Mouse (Mus musculus) adipocyte (in vitro differentiated cells): Measurements from ENCODE around the gene Errfi1.

ENCODE experiments used
- DNase-seq: peaks from one replicate; pipeline ENCODE4 v3.0.0-alpha.2; 2016; ENCODE audit warnings: low spot score

The Errfi1 gene

DNA sequence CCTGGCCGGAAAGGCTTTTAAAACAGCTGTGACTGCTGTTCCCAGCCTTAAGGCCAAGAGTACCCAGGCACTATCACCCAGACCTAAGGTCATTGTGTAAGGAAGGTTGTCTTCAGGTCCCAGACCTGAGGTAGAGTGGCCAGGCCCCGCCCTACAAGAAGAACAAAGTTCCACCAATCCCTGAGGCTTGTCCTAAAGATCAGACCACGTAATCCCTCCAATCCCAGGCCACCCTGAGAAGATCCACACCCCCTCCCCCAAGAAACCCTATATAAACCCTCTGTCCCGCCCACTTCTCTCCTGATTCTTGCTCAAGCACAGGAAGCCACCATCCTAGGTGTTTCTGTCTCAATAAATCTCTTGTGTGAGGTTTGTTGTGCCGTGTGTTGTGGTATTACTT is 26.6 kb downstream of the Errfi1 start:
- no peak for DNase-seq

DNA sequence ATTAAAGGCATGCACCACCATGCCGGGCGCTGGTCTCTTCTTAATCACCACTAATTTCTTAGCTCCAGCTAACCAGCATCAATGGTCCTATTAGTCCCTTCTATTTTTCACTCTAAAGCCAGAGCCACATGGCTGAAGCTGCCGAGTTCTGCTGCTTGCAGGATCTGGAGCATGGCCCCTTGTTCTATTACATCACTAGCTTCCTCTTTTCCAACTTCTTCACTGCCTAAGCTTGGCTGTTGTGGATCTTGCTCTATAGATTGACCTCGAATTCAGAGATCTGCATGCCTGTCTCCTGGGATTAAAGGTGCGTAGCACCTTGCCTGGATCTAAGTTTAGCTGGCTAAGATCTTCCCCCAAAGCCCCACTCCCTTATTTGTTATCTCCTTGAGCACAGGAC is 28.9 kb downstream of the Errfi1 start:
- DNase-seq = no peak

DNA sequence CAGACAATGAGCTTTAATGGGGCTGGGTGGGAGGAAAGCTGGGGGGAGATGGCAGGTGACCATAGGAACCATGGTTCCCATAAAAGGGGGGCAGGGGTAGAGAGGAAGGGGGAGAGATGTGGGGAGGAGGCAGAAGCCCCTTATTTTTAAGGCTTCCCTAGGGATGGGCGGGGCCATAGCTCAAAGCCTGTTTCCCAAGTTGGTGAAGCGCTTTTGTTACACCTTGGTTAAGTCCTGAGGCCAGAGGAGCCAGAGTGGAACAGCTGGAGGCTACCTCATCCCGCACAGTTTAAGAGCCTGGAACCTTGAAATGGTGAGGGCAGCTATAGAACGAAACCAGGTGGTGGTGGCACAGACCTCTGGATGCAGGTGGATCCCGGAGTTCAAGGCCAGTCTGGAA is 34.2 kb downstream of the Errfi1 start:
- no peak for DNase-seq

DNA sequence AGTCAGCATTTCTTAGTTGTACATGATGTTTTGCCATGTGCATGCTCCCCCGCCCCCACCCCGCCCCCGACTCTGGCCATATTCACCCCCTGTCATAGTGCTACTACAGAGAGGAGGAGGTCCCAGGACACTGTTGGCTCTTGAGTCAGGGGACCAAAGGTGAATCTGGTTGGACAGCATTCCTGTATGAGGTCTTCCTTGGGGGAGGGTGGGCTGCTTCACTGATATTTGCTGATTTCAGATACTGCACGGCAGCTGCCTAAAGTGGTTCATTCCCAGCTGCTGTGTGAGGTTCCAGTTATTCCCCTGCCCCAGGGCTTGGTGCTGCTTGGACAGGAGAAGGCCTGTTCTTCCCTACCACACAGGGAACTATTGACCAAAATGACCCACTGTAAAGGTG is 34.8 kb downstream of the Errfi1 start:
- DNase-seq = no peak

DNA sequence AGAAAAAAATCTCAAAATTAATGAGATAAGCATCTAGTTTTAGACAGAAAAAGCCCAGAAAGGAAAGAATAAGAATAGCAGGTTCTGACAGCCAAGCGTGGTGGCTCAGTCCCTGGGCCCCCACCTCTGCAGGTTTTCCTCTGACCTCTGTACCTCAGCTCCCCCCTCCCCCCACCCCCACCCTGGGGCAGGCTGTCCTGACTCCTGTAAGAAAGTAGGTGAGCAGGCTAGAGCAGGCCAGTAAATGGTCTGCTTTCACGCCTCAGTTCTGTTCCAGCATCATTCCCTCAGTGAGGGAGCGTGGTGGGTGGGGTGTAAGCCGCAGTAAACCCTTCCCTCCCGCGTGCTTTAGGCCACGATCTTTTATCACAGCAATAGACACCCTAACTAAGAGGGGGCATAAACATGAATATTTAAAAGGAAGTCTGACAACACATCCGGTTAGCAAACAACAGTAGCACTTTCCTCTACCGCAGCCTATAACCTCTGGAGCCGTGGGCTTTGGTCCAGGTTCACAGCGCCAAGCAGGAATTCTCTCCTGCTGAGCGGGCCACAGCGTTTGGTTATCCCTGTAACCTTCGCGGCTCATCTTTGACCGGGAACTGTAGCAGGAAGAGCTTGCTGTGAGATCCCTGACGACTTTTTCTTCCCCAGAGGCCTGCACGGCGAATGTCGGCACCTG is 35.7 kb downstream of the Errfi1 start:
- no peak for DNase-seq

DNA sequence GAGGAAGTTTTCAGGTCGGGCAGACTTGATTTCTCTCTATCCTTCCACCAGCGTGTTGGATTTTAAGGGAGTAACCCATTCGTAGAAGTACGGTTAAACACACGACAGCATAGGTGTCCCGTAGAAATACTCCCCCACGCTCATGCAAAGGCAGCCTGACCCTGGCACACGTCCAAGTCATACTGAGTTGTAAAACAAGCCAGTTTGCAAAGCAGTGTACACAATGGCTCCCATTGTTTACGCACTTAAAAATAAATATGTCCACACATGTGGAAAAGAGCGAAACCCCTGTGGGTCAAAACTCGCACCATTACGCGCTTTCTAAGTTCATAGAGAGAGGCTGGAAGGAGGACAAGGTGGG is 36.2 kb downstream of the Errfi1 start:
- DNase-seq = no peak

DNA sequence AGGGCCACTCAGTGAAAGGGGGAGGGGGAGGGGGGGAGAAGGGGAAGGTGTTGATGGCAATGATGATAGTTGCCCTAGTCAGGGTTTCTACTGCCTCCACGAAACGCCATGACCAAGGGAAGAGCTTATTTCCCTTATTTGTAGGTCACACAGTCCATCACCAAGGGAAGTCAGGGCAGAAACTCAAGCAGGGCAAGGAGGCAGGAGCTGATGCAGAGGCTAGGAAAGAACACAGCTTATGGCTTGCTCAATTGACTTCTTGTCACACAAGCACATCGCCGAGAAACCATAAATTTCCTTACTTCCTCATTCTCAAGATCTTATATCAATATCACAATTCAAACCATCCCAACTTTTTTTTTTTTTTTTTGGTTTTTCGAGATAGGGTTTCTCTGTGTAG is 37.6 kb downstream of the Errfi1 start:
- no peak for DNase-seq

DNA sequence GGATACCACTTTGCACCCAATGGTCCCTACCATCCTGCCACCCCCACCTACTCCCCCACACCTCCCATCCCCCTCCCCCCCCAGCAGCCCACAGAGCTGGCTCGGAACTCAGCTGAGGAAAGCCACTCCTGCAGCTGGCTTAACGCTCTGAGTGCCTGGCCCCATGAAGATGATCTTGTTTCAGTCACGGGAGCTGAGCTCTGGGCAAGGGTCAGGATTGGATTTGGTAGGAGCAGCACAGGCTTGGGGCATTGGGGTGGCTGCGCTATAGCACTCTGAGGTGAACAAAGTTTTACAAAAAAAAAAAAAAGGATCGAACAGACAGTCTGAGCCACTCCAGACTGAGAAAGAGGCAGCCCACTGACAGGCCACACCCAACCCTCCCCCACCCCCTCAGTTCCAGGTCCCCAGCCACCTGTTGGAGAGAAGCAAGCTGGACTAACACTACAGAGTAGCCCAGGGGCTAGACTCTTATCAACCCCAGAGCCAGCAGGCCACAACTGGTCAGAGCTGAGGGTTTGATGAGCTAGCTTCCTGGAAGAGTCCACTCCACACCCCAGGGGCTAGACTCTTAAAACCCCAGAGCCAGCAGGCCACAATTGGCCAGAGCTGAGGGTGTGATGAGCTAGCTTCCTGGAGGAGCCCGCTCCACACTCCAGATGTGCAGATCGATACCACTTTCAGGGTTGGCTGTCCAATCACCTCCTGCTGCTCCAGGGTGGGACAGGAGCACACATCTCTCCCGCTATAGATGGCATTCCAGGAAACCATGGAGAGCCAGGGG is 41.2 kb downstream of the Errfi1 start:
- no peak for DNase-seq

DNA sequence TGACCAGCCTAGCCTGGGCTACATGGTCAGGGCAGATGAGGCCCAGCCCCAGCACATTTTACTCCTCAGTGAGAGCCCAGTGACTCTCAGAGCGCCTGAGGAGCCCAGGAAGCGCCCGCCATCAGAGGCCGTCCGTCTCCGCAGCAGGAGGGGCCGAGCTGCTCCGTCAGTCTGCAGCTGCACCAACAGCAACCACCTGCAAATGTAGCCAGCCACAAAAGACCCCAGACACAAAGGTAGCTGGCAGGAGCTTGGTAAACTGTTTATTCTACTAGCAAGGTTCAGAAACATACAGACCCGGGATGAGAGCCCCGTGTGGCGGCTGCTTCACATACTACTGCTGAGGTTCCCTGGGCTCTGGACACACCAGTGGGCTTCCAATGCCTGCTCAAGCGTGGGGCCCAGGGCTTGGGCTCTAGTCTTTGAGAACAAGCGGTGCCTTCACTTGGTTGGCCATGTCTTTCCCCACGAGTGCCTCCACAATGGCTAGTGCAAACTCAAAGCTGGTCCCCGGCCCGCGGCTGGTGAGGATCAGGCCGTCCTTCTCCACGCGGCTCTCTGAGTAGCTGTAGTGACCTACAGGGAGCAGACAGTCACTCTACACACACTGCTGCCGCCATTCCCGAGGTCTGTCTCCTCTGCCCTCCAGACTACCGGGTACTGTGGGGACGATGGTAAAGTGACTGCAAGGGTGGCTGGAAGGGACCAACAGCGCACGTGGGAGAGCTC is 43.3 kb downstream of the Errfi1 start:
- DNase-seq = no peak

DNA sequence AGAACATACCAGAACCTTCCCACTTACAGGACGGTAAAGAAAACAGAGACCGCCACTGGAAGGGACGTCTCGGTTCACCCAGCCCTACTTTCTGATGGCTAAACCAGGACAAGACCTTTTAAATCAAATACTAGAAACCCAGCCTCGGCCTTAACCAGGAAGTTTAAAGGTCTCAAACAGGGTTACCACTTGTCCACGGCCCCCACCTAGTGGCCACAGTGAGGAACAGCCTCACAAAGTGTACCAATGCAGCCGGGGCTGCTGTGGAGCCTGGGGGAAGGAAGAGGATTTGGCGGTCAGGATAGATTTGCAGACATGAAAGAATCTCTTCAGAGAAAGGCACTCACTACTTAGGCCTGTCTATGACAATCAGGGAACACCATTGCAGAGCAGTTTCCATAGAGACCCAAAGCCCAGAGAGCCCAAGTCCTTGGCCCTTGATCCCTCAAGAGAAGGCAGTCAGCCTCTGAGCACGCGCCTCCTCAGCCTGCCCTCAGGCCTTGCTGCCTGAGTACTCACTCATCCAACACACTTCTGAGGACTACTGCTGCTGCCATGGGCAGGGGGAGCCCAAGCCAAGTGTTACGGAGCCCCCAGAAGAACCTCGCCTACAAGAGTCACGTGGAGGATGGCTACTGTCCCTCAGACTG is 45.1 kb downstream of the Errfi1 start:
- DNase-seq = peak; percentile 80

DNA sequence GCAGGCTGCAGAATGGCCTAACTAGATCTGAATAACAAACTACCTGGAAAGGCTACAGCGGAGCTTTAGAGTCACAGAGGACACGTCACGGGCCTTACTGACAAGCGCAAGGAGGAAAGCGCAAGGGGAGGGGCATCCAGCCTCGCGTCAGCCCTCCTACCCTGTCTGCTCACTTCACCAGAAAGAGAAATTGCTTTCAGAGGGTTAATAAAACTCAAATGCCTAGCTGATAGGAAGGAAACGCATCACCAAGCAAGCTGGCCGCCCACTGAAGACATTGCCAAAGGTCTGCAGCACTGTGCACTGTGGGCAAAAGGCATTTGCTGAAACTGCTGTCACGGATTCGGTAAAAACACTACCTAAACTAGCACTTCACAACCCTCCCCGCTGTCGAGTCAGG is 46.8 kb downstream of the Errfi1 start:
- DNase-seq = no peak

DNA sequence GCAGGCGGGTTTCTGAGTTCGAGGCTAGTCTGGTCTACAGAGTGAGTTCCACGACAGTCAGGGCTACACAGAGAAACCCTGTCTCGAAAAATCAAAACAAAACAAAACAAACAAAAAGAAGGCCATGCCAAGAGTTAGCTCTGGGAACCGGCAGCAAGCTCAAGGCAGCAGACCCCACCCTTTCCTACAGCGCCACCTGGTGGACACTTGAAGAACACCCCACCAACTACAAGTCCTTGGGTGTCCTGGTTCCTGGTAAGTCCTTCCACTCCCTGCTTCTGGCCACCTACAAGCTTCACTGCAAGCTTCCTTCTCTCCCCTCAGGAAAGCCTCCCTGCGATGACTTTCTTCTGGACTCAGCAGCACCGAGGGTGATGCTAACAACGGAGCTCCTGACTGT is 47.9 kb downstream of the Errfi1 start:
- peak; percentile 81 for DNase-seq

DNA sequence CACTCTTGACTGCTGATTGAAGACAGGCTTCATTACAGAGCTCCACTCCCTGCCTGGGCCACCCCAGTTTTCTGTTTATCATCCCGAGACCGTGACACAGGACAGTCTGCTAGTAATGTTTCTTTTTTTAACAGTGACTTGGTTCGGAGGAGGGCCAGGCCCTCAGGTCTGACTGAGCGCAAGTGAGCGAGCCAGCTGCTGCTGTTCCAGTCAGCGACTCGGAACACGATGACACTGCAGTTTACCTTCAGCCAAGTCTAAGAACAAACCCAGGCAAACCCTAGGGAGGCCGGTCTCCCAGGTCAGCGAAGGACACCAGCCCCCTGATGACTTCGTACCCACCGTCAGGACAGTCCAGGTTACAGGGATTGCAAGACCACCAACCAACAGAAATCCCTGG is 48.3 kb downstream of the Errfi1 start:
- no peak for DNase-seq

DNA sequence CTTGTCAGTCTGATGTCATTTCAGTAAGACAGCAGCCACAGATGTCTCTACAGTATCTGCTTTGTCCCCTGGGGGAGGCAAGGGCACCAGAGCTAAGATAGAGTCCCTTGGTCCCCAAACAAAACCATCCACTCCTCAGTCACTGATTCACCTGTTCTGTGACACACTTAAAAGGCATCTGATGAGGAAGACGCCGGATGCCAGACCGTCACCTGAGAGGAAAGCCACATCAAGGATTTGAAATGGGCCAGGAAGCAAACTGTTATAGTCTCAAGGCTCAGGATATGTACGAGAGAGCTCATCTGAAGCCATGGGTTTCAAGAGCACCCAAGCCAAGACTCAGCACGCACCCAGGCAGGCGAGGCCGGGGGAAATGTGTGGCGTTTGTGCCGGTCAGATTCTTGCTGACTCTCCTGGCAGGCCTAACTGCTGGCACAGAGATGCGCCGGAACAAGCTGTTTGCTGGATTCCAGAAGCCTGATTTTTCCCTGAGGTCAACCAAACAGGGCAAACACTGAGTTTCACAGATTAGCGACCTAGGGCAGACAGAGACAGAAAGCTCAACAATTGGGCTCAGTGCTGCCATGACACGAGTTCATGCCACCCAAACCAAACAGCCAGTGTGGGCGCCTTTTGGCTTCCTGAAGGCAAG is 49.5 kb downstream of the Errfi1 start:
- DNase-seq = no peak

DNA sequence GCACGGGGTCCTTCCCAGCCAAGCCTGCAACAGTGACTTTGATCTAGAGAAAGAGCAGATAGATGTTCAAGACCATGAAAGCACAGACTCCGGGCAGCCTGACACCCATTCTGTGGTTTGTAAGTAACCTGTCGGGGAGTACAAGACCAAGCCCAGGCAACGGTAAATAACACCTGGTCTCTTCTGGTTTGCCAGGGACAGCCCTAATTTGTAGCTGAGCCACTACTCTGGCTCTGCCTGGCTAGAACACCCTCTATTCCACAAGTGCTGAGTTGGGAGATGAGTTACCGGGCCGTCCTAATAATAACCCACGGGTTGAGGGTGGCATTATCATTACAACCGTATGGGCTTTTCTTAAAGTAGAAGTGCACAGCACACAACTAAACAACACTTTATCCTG is 53.4 kb downstream of the Errfi1 start:
- no peak for DNase-seq

DNA sequence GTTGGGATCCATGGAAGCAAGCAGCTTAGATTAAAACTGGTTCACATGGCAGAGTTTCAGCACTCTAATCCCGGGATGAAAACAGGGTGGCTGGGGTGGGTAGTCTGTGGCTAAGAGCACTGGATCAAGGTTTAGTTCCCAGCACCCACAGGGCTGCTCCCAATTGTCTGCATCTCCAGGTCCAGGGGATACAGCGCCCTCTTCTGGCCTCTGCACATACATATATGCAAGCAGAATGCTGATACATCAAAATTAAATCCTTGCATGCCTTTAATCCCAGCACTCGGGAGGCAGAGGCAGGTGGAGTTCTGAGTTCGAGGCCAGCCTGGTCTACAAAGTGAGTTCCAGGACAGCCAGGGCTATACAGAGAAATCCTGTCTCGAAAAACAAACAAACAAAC is 54.8 kb downstream of the Errfi1 start:
- peak; percentile 33 for DNase-seq

DNA sequence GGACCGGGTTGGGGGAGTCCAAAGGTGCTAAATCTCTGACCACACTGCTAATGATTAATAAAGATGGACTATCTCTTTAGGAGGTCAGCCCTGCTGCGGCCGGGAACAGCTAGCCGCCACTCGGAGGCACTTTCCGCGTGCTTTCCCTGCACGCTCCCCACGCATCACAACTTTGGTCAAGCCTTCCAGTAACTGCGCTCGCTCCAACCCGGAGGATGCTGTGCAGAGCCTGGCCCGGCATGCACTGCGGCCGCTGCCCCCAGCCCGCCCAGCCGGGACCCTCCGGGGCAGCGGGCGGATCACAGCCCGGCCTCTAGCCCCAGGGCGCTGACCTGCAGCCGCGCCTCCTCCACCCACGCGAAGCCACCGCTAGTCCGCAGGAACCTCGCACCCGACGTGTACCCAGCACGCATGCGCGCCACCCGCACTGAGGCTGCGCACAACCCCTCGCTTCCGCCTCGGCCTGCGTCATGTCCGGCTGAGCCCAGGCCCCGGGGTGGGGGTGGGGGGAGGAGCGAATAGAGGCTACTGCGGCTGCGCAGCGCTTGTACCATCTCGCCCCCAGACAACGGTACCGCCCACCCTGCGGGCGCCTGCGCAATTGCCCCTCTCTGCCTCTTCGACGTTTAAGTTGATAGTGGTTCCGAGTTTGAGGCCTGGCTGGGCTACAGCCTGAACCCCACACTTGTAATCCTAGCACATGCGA is 55.9 kb downstream of the Errfi1 start:
- DNase-seq = peak; percentile 98

DNA sequence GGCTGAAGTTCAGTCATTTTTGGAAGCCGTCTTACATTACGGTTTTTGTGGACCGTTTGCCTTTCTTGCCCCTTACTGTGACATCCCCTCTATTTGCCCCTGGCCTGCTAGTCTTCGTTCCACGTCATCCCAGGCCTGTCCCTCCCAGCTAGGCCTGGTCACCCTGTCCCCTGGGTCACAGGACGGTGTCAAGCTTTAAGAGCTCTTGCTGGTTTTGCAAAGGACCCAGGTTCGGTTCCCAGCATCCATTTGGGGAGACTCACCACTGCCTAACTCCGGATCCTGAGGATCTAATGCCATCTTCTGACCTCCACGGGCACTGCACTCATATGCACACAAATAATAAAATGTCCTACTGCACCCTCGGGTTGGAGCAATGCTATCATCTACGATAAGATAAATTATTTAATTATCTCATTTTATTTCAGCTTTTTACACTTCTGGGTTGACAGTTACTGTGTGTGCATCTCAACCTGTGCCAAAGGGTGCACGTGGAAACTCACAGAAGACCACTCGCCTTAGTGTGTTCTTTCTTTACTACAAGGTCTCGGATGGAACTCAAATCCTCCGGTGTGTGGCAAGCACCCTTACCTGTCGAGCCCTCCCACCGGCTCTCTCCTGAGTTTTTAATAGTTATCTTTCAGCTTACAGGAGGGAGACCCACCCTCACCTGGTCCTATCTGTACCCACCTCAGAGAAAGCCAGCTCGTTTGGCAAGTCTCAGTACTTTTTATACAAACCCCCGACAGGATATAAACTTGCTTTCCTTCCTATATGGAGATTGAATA is 56.6 kb downstream of the Errfi1 start:
- DNase-seq = no peak

DNA sequence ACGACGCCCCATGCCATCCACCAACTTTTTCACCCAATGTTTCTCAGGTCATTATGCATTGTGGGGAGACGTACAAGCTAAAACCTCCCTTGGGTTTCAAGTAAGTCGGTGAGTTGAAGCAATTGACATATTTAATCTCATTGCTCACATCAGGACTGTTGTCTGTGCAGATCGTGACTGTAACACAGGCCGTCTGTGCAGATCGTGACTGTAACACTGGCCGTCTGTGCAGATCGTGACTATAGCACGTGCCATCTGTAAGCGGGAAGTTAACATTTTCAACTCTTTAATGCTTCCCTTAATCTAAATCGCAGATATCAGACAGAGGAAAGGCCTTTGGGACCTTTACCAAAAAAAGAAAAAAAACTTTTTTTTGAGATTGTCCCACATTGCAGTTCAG is 60.0 kb downstream of the Errfi1 start:
- DNase-seq = peak; percentile 24

DNA sequence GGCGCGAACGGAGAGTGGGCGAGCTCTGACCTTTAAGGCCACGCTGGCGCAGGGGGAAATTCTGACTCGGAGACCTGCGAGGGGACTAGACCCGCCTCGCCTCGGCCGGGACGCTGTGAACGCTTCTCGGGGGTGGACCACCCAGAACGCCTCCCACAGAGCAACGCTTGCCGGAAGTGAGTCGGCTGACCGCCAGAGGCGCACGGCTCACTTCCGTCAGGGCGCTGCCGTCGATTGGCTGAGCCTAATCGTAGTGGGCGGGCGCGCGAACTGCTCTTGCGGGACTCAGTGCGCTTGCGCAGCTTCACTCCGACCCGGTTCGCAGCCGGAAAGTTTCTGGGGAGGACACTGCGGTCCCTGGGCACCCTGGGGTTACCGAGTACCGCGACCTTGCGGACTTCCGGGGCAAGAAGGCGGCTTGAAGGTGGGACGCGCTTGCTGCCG is 60.6 kb downstream of the Errfi1 start, which contains the start of the genes Park7 and Tnfrsf9:
TSS of gene Park7 (minus strand) at position 148 of the 444 bp plus-strand sequence.
TSS of gene Tnfrsf9 (plus strand) at position 273 of the 444 bp plus-strand sequence.
- DNase-seq = peak; percentile 96
